Mouse (Mus musculus) heart, postnatal 4 days (tissue): ENCODE measurements around the gene Slc9a6. TPM values are rescaled to one million over a fixed set of nuclear protein-coding genes. Genes with fewer than 3 reads are reported as not detected.

Experiments used
- DNase-seq: peaks from one replicate; pipeline ENCODE4 v3.0.0; 2021
- microRNA-seq, 2 experiments: library from miRNA; unstranded; fragments of <30 nt; microRNA quantifications; one replicate each; pipeline ENCODE4 v1.2.0; 2021 to 2022
- total RNA-seq, 2 experiments: library from RNA; stranded (reverse); gene quantifications; 2 replicates each; pipeline ENCODE4 v1.2.3; 2021

Slc9a6 gene
- total RNA-seq, 2 experiments from 2014 or later, result 16.4 to 18.2 TPM

- peak; percentile 59 for DNase-seq
These were observed 57.7 kb downstream of the Slc9a6 start for GRCm38 (mm10) chrX:56667296-56667695.

GRCm38 (mm10) chrX:56668051-56668450 lies 58.5 kb downstream of the Slc9a6 start:
- no peak for DNase-seq

DNA sequence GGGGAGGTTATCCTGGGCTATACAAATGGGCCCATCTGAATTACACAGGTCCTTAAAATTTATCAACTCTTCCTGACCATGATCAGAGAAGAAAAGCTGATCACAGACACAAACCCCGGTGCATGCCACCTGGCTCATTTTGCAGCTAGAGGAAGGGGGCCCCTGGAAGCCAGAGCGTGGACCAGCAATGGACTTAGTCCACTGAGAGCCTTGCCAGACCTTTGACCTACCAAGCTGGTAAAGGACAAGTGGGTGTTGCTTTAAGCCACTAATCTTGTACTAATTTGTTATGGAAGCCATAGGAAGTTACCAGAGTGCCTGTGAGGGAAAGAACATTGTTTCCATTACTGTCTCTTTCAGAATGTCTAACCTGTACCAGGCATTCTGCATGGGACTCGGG lies 58.9 kb downstream of the Slc9a6 start:
- no peak for DNase-seq

DNA sequence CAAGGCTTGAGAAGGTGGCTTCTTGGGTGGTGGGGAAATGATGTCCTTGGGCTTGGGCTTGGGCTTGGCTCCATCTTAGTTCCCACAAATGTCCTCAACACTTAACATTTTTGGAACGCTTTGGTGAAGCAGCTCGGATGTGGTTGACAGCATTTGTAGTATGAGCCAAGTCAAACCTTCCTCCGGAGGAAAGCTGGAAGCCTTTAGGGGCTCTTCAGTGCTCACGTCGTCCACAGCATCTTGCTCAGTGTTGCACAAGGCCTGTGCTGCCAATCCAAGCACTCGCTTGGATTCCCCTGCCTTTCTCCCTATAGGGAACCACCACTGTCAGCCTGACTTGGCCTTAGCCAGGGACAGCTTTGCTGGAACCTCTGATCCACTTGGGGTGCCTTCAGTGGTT lies 66.0 kb downstream of the Slc9a6 start:
- DNase-seq, result no peak

DNA sequence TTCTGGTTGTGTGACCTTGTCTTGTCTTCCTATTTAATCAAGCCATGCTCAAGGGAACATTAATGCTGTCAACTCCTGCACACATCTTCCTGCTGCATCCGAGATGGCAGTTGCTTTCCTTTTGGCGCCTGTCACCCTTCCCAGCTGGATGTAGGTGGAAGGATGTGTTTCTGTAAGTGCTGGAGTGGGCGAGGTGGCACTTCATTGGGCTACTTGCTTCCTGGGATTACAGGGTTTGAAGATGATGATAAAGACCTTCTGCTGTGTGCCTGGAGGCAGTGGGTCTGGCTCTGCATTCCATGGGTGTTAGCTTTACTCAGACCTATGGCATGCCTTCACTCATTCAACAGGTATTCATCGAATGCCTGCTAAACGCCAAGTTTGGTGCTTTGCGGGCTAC lies 68.2 kb downstream of the Slc9a6 start:
- DNase-seq, result no peak

DNA sequence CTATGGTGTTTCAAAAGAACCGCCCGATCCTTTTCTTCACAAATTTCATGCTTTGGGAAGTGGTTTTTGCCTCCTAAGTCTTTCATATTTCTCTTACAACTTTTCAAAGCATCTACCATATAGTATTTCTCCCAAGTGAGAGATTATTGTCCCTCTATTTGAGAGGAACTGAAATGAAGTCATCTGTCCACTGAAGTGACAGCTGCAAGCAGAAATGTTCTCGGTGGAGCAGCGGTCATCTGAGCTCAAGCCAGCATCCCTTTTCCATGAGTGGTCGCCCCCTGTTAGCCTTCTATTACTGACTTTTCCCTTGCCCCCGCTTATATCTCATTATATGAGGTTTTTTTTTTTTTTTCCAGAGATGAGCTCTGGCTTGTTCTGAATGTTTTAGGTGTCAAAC lies 69.5 kb downstream of the Slc9a6 start:
- DNase-seq, result no peak

GRCm38 (mm10) chrX:56682156-56682720 lies 72.7 kb downstream of the Slc9a6 start:
- DNase-seq, result no peak

DNA sequence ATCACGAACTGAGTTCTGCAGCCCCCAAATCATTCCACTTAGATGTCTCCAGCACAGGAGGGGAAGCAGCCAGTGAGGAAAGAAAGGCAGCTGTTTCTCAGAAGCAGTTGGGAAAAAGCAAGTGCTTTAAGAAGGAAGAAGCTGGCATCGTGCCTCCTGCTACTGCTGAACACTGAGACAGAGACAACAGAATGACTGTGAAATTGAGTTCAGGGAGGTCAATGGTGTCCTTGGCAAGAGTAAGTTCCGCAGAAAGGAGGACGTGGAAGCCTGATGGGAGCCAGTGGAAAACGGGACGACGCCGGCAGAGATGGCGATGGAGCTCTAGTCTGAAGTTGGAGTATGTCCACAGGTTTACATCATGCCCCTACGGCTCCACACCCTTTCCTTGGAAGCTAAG lies 74.0 kb downstream of the Slc9a6 start:
- peak; percentile 60 for DNase-seq

GRCm38 (mm10) chrX:56692554-56692953 lies 83.0 kb downstream of the Slc9a6 start:
- no peak for DNase-seq

- no peak for DNase-seq
These were observed 85.0 kb downstream of the Slc9a6 start for GRCm38 (mm10) chrX:56694539-56694938.

DNA sequence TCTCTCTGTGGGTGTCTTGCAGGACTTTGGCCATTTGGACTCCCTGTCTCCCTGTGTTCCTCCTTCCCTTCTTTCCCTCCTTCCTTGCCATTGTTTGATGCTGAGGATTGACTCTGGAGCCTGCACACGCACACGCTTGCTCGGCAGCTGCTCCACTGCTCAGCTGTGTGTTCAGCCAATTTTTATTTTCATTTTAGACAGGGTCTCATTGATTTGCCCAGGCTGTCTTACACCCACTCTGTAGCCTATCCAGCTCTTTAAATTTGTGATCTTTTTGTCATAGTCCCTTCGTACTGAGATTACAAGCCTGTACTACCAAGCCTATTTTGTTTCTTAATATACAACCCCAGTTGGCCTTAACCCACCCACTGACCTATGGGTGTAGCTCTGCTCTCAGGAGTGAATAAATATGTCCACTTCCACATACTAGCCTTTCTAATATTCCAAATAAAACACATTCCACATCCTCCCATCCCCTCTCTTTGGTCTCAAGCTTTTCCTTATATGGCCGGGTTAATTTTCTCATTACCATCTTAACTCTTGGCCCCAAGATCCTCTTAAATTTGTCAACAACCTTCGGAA lies 87.7 kb downstream of the Slc9a6 start:
- DNase-seq, result no peak

DNA sequence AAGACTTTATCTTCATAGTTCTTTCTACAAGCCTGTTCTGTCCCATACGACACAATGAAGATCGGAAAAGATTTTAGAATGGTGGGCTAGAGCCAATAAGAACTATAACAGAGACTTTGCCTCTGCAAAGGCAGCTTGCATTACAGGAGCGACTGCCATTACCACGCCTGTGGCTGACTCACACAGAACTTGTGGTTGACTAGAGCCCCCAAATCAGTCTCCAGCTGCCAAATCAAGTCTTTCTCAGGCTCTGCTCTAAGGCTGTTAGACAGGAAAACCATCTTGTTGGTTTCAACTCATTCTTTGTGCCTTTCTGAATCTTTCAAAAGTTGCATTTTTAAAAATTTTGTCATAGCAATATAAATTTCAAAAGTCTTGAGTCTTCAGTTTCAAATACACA lies 88.3 kb downstream of the Slc9a6 start:
- no peak for DNase-seq

DNA sequence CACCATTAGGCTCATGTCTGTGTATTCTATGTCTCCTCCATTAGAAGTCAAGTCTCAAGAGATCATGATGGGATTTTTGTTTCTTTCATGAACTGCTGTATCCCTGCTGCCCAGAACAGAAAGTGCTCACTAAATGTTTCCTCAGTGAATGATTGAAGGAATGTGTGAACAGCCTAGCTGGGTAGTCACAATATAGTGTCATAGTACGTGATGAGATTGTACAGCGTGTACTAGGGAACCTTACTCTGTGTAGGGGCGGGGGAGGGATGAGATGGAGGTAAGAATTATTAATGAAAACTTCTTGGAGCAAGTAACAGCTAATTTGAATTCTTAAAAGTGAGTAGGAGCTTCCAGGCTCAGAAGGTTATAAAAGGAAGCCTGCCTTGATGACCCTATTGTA lies 91.7 kb downstream of the Slc9a6 start:
- no peak for DNase-seq

- no peak for DNase-seq
These were observed 94.5 kb downstream of the Slc9a6 start for GRCm38 (mm10) chrX:56703965-56704562.

DNA sequence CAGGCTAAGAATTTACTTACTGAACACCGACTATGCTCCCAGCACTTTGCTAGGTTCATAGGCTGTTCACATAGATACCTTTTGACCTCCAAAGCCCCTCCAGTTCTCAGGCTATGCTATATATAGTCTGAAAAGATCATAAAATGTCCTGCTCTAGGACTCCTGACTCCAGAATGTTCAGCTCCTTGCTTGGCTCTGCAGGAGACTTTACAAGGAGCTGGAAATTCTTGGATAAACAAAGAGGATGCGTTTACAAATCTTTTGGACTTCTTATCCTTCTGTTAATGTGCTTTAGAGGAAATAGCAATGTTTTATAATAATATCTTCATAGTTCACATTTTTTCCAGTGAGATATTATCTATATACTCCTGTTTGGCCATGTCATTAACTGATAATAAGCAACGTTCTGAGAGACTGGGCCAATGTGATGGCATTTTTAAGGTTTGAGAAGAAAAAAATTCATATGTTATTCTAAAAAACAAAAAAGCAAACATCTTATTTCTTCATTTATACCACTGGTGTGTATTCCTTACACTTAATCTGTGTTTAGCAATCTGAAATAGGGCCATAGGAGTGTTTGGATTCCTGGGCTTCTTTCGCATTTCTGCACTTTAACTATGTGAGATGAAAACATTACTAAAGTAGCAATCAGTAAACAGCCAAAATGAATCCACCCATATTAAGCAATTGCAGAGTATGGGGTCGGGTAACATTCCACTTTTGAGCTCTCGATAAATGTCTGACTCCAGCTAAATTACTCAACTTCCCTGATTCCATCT lies 99.2 kb downstream of the Slc9a6 start:
- DNase-seq, result no peak

DNA sequence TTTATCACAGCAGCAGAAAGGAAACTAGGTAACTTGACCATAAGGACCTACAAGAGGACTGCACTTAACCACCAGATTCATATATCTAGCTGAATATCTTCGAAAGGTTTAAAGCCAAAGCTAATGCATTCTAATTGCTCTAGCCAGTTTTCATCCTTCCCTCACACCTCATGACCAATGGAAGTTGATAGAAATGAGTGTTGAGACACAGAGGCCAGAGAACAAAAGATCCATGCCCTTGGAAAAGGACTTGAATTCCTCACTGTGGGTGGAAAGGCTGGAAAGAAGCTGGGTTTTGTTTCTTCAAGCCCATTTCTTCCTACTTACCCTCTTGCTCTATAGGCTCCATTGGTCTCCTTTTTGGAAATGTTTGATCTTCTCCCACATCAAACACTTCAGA lies 101.0 kb downstream of the Slc9a6 start:
- DNase-seq, result no peak

- no peak for DNase-seq
These were observed 103.1 kb downstream of the Slc9a6 start for GRCm38 (mm10) chrX:56712666-56713065.

Small RNA genes lying within 50 kb of the gene (microRNA-seq; reads per million reads assigned to microRNA genes)
- 0.69 to 1.8 reads per million in 2 experiments for gene Mir5116

Other genes starting within 250 kb of the Slc9a6 start
- gene Smim10l2a, start 235.2 kb upstream of the Slc9a6 start, total RNA-seq, result under 1 TPM; 0.61 to 0.91 TPM
- not detected for gene Gm2174, start 161.8 kb upstream of the Slc9a6 start, total RNA-seq
- gene Ints6l, start 154.9 kb upstream of the Slc9a6 start, total RNA-seq, result 10 to 100 TPM; 14.9 to 16.0 TPM
- not detected for gene Gm10477, start 85.0 kb upstream of the Slc9a6 start, total RNA-seq
- not detected for gene Gm648, start 60.2 kb upstream of the Slc9a6 start, total RNA-seq
- 10 to 100 TPM; 30.3 to 31.7 TPM for gene Mmgt1, start 11.7 kb upstream of the Slc9a6 start, total RNA-seq
- gene Fhl1, start 122.0 kb downstream of the Slc9a6 start, total RNA-seq, result 100 to 1,000 TPM; 278 to 293 TPM
- 1 to 10 TPM; 3.2 to 4.3 TPM for gene Map7d3, start 212.6 kb downstream of the Slc9a6 start, total RNA-seq